17 mouse cellular contexts compared by ENCODE assay signal in genomic region chr12:81421846-81422245, GRCm38 (mm10).
"Had no signal": no experiment of that assay in that cellular context is flagged by ENCODE, and none has a peak within 500 bp of the region (broad histone marks: within the 10 kb centered on the region; RNA-seq: fewer than 3 reads in every experiment).

Gene Adam4 (minus strand): TSS chr12:81421946.

- H3K4me1 ChIP-seq: neural tube, embryonic 12.5 days; neural tube, embryonic 13.5 days; neural tube, embryonic 15.5 days; stomach, embryonic 15.5 days had no signal

- DNase-seq: retina, postnatal 1 day; right cerebral cortex, adult 18-20 months; right cerebral cortex, postnatal 14 days; right cerebral cortex, postnatal 25 days; right cerebral cortex, postnatal 4 days; spleen, adult 18-20 months; thymus, adult 18-20 months; thymus, adult 2 months; thymus, postnatal 14 days; thymus, postnatal 25 days; thymus, postnatal 36 days; thymus, postnatal 4 days had no signal

- H3K27me3 ChIP-seq: neural tube, embryonic 12.5 days; neural tube, embryonic 13.5 days; neural tube, embryonic 15.5 days; stomach, embryonic 15.5 days had no signal

- H3K4me3 ChIP-seq: neural tube, embryonic 12.5 days; neural tube, embryonic 13.5 days; neural tube, embryonic 15.5 days; stomach, embryonic 15.5 days had no signal

- H3K27ac ChIP-seq: neural tube, embryonic 12.5 days; neural tube, embryonic 13.5 days; neural tube, embryonic 15.5 days; stomach, embryonic 15.5 days; stomach, postnatal 0 days had no signal
